Mouse (Mus musculus) neural tube, embryonic 14.5 days (tissue): Measurements from ENCODE around the gene Myo7a. TPM values are rescaled to one million over a fixed set of nuclear protein-coding genes. Genes with fewer than 3 reads are reported as not detected.
A peak's percentile ranks its signal among the peaks of the same experiment; 100 is the strongest.

Experiments used
- ATAC-seq: fragments of 200-750 bp; cut with Nextera tagmentation; 2 replicates; pipeline ENCODE4 v1.8.0; 2017; ENCODE audit warnings: low read depth, mild to moderate bottlenecking, moderate TSS enrichment, moderate library complexity
- H3K27ac ChIP-seq: fragments of 300-500 bp; sonication (generic); 2 replicates; pipeline ENCODE4 v1.5.1; 2014; ENCODE audit warnings: low read depth, mild to moderate bottlenecking, control low read depth, low read length, moderate library complexity, mixed read lengths
- H3K27me3 ChIP-seq: fragments of 300-500 bp; sonication (generic); 2 replicates; pipeline ENCODE4 v1.6.1; 2014; ENCODE audit warnings: low read length; ENCODE audit not compliant: control insufficient read depth, insufficient read depth
- H3K36me3 ChIP-seq: fragments of 300-500 bp; sonication (generic); 2 replicates; pipeline ENCODE4 v1.6.1; 2014; ENCODE audit warnings: low read length, mixed read lengths; ENCODE audit not compliant: control insufficient read depth, insufficient read depth
- H3K4me1 ChIP-seq: fragments of 300-500 bp; sonication (generic); 2 replicates; pipeline ENCODE4 v1.6.1; 2014; ENCODE audit warnings: low read length; ENCODE audit not compliant: control insufficient read depth, insufficient read depth
- H3K4me2 ChIP-seq: fragments of 300-500 bp; sonication (generic); 2 replicates; pipeline ENCODE4 v1.6.1; 2014; ENCODE audit warnings: mild to moderate bottlenecking, low read depth, low read length, control low read depth
- H3K4me3 ChIP-seq: fragments of 300-500 bp; sonication (generic); 2 replicates; pipeline ENCODE4 v1.5.1; 2014; ENCODE audit warnings: low read depth, low read length, control low read depth, mixed read lengths
- H3K9ac ChIP-seq: fragments of 300-500 bp; sonication (generic); replicated peaks from 2 replicates; pipeline ENCODE4 v1.6.1; 2014; ENCODE audit warnings: low read depth, mild to moderate bottlenecking, control low read depth, low read length, mixed read lengths
- H3K9me3 ChIP-seq: fragments of 300-500 bp; sonication (generic); 2 replicates; pipeline ENCODE4 v1.6.1; 2016; ENCODE audit warnings: low read length; ENCODE audit not compliant: control insufficient read depth
- WGBS: fragments of 180-500 bp; shearing (Covaris S2); extraction: QIAGEN DNeasy Blood & Tissue Kit; methylation state at CpG from one replicate; pipeline ENCODE4 v1.1.7; 2014; 5-methylcytosine and 5-hydroxymethylcytosine counted together
- polyA plus RNA-seq: library from polyadenylated mRNA; unstranded; fragments of >200 nt; fragmentation: Nextera tagmentation; extraction: Ambion mirVana; gene quantifications from 2 replicates; pipeline ENCODE4 v1.2.1, GENCODE M21; 2014

The Myo7a gene
- polyA plus RNA-seq, 1 experiment from 2014 or later: 24.2 TPM

DNA sequence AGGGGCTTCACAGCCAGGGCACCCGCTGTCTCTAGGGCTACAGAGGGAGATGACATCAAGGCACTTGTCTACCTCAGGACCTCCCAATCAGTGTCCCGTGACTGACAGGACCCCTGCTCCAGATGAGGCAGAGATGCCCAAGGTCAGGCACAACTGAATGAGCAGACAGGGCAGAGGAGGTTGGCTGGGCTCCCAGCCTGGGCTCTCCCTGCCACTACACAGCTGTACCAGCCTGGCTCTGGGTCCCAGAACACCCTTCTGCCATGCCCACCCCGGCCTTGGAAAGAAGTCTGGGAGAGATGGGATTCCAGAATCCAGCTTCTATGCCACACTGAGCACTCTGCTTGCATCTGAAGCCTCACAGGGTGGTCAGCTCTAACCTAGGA lies 36.9 kb upstream of the Myo7a start:
- Histone ChIP-seq H3K36me3 (no peaks in the 10 kb centered on the region), H3K4me1 (peaks cover 18% of the 10 kb centered on the region), H3K9ac (no peak overlapping the region), H3K4me3 (no peak overlapping the region), H3K4me2 (no peak overlapping the region), H3K27ac (no peak overlapping the region), H3K27me3 (no peaks in the 10 kb centered on the region), H3K9me3 (no peaks in the 10 kb centered on the region)
- peak; percentile 10; the same call in 1 of the 2 replicates for ATAC-seq
- WGBS: 48% methylated on average over 3 of the region's 3 CpGs

GRCm38 (mm10) chr7:98155546-98156279 lies 36.4 kb upstream of the Myo7a start:
- H3K9ac ChIP-seq: no peak overlapping the region
- ATAC-seq: 0 out of 2 replicates have a peak, but pooled peaks have one; percentile 26
- peaks cover 18% of the 10 kb centered on the region for H3K4me1 ChIP-seq
- H3K27me3 ChIP-seq: no peaks in the 10 kb centered on the region
- no peaks in the 10 kb centered on the region for H3K9me3 ChIP-seq
- WGBS: 32% methylated on average over 8 of the region's 8 CpGs
- no peak overlapping the region for H3K27ac ChIP-seq
- no peak overlapping the region for H3K4me2 ChIP-seq
- H3K4me3 ChIP-seq: no peak overlapping the region
- no peaks in the 10 kb centered on the region for H3K36me3 ChIP-seq

- no peak overlapping the region for H3K27ac ChIP-seq
- H3K36me3 ChIP-seq: no peaks in the 10 kb centered on the region
- no peaks in the 10 kb centered on the region for H3K27me3 ChIP-seq
- no peak overlapping the region for H3K4me3 ChIP-seq
- no peak overlapping the region for H3K9ac ChIP-seq
- H3K4me1 ChIP-seq: peaks cover 18% of the 10 kb centered on the region
- no peak overlapping the region for H3K4me2 ChIP-seq
- 74% methylated on average over 5 of the region's 5 CpGs for WGBS
- no peak for ATAC-seq
- no peaks in the 10 kb centered on the region for H3K9me3 ChIP-seq
These were observed 34.6 kb upstream of the Myo7a start for GRCm38 (mm10) chr7:98153892-98154291.

DNA sequence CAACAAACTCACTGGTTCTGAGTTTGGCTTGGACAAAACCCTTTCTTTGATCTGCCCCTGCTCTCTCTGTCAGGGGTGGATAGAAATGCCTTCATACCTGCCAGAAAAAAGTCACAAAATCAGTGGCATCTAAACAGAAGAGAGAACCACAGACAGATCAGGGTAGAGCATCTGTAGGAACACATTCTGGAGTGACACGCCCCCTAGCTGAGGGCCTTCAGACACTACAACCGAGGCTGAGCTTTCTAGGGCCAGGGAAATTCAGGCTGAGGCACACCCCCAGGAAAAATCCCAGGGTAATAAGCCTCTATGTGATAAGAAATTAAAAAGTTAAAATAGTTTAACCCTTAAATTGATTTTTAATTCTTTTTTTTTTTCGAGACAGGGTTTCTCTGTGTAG lies 34.0 kb upstream of the Myo7a start:
- Histone ChIP-seq H3K36me3 (no peaks in the 10 kb centered on the region), H3K27ac (no peak overlapping the region), H3K4me2 (no peak overlapping the region), H3K4me1 (peaks cover 18% of the 10 kb centered on the region), H3K27me3 (no peaks in the 10 kb centered on the region), H3K4me3 (no peak overlapping the region), H3K9ac (no peak overlapping the region), H3K9me3 (no peaks in the 10 kb centered on the region)
- WGBS: 47% methylated on average over 3 of the region's 3 CpGs
- ATAC-seq: no peak

DNA sequence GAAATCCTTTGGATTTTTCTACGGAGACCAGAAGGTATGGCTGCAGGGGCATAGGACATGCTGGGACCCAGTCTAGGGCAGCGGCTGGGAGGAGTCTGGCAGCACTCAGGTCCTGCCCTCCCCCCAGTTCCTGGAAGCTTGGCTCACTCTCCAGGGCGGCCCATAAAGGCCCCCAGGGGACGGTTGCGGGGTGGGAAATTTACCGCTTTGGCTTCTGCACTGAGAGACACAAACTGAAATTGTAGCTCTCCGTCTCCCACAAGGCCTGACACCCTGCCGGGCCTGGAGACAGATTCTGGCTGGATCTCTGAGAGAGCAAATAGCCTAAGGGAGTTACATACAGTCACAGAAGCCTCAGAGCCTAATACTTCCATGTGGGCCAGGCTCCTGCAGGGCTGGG lies 33.1 kb upstream of the Myo7a start:
- 31% methylated on average over 8 of the region's 8 CpGs for WGBS
- H3K4me2 ChIP-seq: no peak overlapping the region
- no peaks in the 10 kb centered on the region for H3K27me3 ChIP-seq
- H3K4me3 ChIP-seq: no peak overlapping the region
- no peaks in the 10 kb centered on the region for H3K9me3 ChIP-seq
- H3K36me3 ChIP-seq: no peaks in the 10 kb centered on the region
- no peak overlapping the region for H3K27ac ChIP-seq
- H3K4me1 ChIP-seq: peaks cover 16% of the 10 kb centered on the region
- ATAC-seq: no peak
- H3K9ac ChIP-seq: no peak overlapping the region

DNA sequence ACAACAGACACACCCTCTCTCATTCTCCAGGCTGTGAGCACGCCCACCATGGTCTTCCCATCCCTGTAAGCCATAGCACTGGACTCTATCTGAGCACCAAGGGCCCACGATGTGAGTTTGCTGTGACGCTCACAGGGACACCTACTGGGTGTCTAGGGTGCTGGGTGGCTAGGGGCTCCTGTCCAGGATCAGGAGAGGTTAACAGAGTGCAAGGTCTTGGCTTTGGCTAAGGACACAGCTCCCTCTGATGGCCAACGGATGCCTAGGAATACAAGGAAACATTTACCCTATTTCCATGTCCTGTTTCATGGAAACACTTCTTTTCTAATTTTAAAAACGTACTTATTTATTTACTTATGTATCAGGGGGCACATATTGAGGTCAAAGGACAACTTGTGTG lies 31.2 kb upstream of the Myo7a start:
- no peak overlapping the region for H3K4me3 ChIP-seq
- peaks cover 9% of the 10 kb centered on the region; the same call in 1 of the 2 replicates for H3K4me1 ChIP-seq
- H3K9me3 ChIP-seq: no peaks in the 10 kb centered on the region
- 53% methylated on average over 5 of the region's 5 CpGs for WGBS
- no peaks in the 10 kb centered on the region for H3K36me3 ChIP-seq
- ATAC-seq: no peak
- no peak overlapping the region for H3K9ac ChIP-seq
- H3K27ac ChIP-seq: no peak overlapping the region
- no peaks in the 10 kb centered on the region for H3K27me3 ChIP-seq
- no peak overlapping the region for H3K4me2 ChIP-seq

DNA sequence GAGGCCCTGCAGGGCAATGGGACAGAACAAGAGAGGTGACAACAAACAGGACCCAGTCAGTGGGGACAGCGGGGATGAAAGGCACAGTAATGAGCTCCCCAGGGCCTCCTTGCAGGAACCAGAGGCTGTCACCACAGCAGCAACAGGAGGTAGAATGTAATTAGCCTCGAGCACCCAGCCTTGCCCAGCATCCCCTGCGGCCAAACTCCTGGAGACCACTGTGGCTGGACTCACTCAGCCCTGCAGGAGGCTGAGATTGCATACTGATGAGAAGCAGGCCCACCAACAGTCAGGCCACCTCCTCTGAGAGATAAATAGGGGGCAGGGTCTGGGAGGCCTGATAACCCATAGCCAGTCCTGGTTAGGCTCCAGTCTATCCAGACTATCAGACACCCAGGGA lies 30.5 kb upstream of the Myo7a start:
- no peak for ATAC-seq
- WGBS: 11% methylated on average over 3 of the region's 3 CpGs
- no peak overlapping the region for H3K27ac ChIP-seq

GRCm38 (mm10) chr7:98148721-98149407 lies 29.5 kb upstream of the Myo7a start:
- ATAC-seq: no peak
- no peaks in the 10 kb centered on the region for H3K27me3 ChIP-seq
- H3K36me3 ChIP-seq: no peaks in the 10 kb centered on the region
- WGBS: 80% methylated on average over 10 of the region's 10 CpGs
- H3K4me1 ChIP-seq: peaks cover 7% of the 10 kb centered on the region; the same call in 1 of the 2 replicates
- no peak overlapping the region for H3K27ac ChIP-seq
- H3K4me2 ChIP-seq: no peak overlapping the region
- H3K9me3 ChIP-seq: no peaks in the 10 kb centered on the region
- H3K4me3 ChIP-seq: no peak overlapping the region
- H3K9ac ChIP-seq: no peak overlapping the region

More for the DNA sequence above, 30.5 kb upstream of the Myo7a start:
- Histone ChIP-seq H3K36me3 (no peaks in the 10 kb centered on the region), H3K9ac (no peak overlapping the region), H3K4me2 (no peak overlapping the region), H3K27me3 (no peaks in the 10 kb centered on the region), H3K9me3 (no peaks in the 10 kb centered on the region), H3K4me1 (peaks cover 7% of the 10 kb centered on the region; the same call in 1 of the 2 replicates), H3K4me3 (no peak overlapping the region)

GRCm38 (mm10) chr7:98147766-98148165 lies 28.4 kb upstream of the Myo7a start:
- H3K4me2 ChIP-seq: no peak overlapping the region
- WGBS: 79% methylated on average over 8 of the region's 8 CpGs
- peaks cover 7% of the 10 kb centered on the region; the same call in 1 of the 2 replicates for H3K4me1 ChIP-seq
- H3K4me3 ChIP-seq: no peak overlapping the region
- no peak overlapping the region for H3K9ac ChIP-seq
- no peaks in the 10 kb centered on the region for H3K36me3 ChIP-seq
- H3K9me3 ChIP-seq: no peaks in the 10 kb centered on the region
- no peak for ATAC-seq
- H3K27me3 ChIP-seq: no peaks in the 10 kb centered on the region
- no peak overlapping the region for H3K27ac ChIP-seq
